Mouse (Mus musculus) kidney, embryonic 14.5 days (tissue): ENCODE data around the gene Btbd8. TPM values are rescaled to one million over a fixed set of nuclear protein-coding genes. Genes with fewer than 3 reads are reported as not detected.

Source experiments
- ATAC-seq: fragments of 200-750 bp; cut with Nextera tagmentation; 2 replicates; pipeline ENCODE4 v1.8.0; 2017; ENCODE audit warnings: moderate number of reproducible peaks, mild to moderate bottlenecking, moderate TSS enrichment, moderate library complexity; ENCODE audit not compliant: low FRiP score, low TSS enrichment
- H3K27ac ChIP-seq: fragments of 300-500 bp; sonication (generic); 2 replicates; pipeline ENCODE4 v1.5.1; 2014; ENCODE audit warnings: low read depth, mild to moderate bottlenecking, low read length, moderate library complexity, mixed read lengths
- H3K27me3 ChIP-seq: fragments of 300-500 bp; sonication (generic); 2 replicates; pipeline ENCODE4 v1.6.1; 2014; ENCODE audit warnings: mild to moderate bottlenecking, low read length; ENCODE audit not compliant: control insufficient read depth, insufficient read depth
- H3K36me3 ChIP-seq: fragments of 300-500 bp; sonication (generic); 2 replicates; pipeline ENCODE4 v1.6.1; 2014; ENCODE audit warnings: low read length, mixed read lengths; ENCODE audit not compliant: control insufficient read depth, insufficient read depth
- H3K4me1 ChIP-seq: fragments of 300-500 bp; sonication (generic); 2 replicates; pipeline ENCODE4 v1.6.1; 2014; ENCODE audit warnings: low read length, mixed read lengths; ENCODE audit not compliant: control insufficient read depth, insufficient read depth
- H3K4me2 ChIP-seq: fragments of 300-500 bp; sonication (generic); replicated peaks from 2 replicates; pipeline ENCODE4 v1.6.1; 2014; ENCODE audit warnings: low read depth, mild to moderate bottlenecking, low read length
- H3K4me3 ChIP-seq: fragments of 300-500 bp; sonication (generic); 2 replicates; pipeline ENCODE4 v1.5.1; 2014; ENCODE audit warnings: mild to moderate bottlenecking, low read length
- H3K9ac ChIP-seq: fragments of 300-500 bp; sonication (generic); 2 replicates; pipeline ENCODE4 v1.6.1; 2014; ENCODE audit warnings: low read depth, mild to moderate bottlenecking, low read length, moderate library complexity
- H3K9me3 ChIP-seq: fragments of 300-500 bp; sonication (generic); 2 replicates; pipeline ENCODE4 v1.6.1; 2016; ENCODE audit warnings: low read length; ENCODE audit not compliant: control insufficient read depth
- WGBS: fragments of 180-500 bp; shearing (Covaris S2); extraction: QIAGEN DNeasy Blood & Tissue Kit; methylation state at CpG from one replicate; pipeline ENCODE4 v1.1.7; 2014; 5-methylcytosine and 5-hydroxymethylcytosine counted together
- polyA plus RNA-seq: library from polyadenylated mRNA; unstranded; fragments of >200 nt; fragmentation: Nextera tagmentation; extraction: Ambion mirVana; gene quantifications from 2 replicates; pipeline ENCODE4 v1.2.1, GENCODE M21; 2014

Btbd8 gene
- polyA plus RNA-seq, 1 experiment from 2014 or later: 4.1 TPM

DNA sequence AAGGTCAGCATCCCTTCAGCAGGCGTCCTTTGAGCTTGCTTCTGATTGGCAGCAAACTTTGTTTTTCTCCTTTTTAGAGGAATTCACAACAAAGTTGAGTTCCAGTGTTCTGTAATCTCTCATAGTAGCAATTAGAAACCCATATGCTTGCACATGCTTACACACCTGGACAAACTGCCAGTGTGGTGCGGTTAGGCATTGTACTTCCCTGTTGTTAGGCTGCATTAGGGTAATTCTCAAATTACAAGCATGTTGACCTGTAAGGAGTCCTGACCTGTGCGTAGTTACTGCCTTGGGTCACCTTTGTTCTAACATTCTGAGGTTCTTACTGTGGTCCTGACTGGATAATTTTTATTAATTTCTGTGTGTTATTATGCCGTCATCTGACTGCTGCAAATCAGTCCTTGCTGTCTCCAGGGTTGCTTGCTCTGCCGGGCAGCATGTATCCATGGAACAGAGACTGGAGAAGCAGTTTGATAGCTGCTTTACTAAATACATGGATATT, 61.1 kb downstream of the Btbd8 start:
- WGBS: 64% methylated on average over 5 of the region's 5 CpGs
- Histone ChIP-seq H3K27ac (no peak overlapping the region), H3K27me3 (no peaks in the 10 kb centered on the region), H3K9ac (no peak overlapping the region), H3K9me3 (0 out of 2 replicates have a peak, but pooled peaks cover 2% of the 10 kb centered on the region), H3K4me2 (no peak overlapping the region), H3K4me1 (no peaks in the 10 kb centered on the region), H3K4me3 (no peak overlapping the region), H3K36me3 (no peaks in the 10 kb centered on the region)
- no peak for ATAC-seq

- Histone ChIP-seq H3K9ac (no peak overlapping the region), H3K4me2 (no peak overlapping the region), H3K27ac (no peak overlapping the region), H3K27me3 (no peaks in the 10 kb centered on the region), H3K9me3 (no peaks in the 10 kb centered on the region), H3K36me3 (no peaks in the 10 kb centered on the region), H3K4me3 (no peak overlapping the region), H3K4me1 (no peaks in the 10 kb centered on the region)
- no peak for ATAC-seq
- WGBS: 90% methylated on average over 5 of the region's 5 CpGs
These were observed 62.2 kb downstream of the Btbd8 start for GRCm38 (mm10) chr5:107499891-107500535.

DNA sequence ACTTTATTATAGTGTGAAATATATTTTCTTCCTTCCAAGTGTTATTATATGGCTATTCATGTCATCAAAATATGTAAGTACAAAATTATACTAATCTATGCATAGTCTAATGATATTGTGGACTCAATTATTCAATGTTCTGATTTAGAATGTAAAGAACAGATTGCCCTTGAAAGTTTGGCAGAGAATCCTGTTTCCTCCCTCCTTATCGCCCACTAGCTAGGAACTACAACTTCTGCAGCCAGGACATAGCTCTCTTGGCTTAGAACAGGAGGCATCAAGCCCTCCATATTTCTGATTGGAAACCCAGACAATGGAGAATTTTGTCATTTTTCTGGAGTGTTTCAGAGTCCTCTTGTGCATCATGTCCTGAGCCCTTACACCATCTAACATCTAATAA, 62.9 kb downstream of the Btbd8 start:
- H3K9me3 ChIP-seq: no peaks in the 10 kb centered on the region
- WGBS: 95% methylated on average over 1 of the region's 1 CpGs
- no peak overlapping the region for H3K27ac ChIP-seq

GRCm38 (mm10) chr5:107507321-107507720, 69.5 kb downstream of the Btbd8 start, which contains the start of gene Gm42669:
TSS of gene Gm42669 (plus strand) at chr5:107507621.
- ATAC-seq: no peak
- no peaks in the 10 kb centered on the region for H3K27me3 ChIP-seq
- WGBS: 61% methylated on average over 4 of the region's 4 CpGs

More for the DNA sequence above, 62.9 kb downstream of the Btbd8 start:
- Histone ChIP-seq H3K27me3 (no peaks in the 10 kb centered on the region), H3K9ac (no peak overlapping the region), H3K4me2 (no peak overlapping the region), H3K4me1 (no peaks in the 10 kb centered on the region), H3K4me3 (no peak overlapping the region), H3K36me3 (no peaks in the 10 kb centered on the region)
- no peak for ATAC-seq

GRCm38 (mm10) chr5:107510503-107510902, 72.7 kb downstream of the Btbd8 start:
- Histone ChIP-seq H3K4me3 (no peak overlapping the region), H3K9me3 (no peaks in the 10 kb centered on the region), H3K27ac (no peak overlapping the region), H3K4me2 (no peak overlapping the region), H3K27me3 (no peaks in the 10 kb centered on the region), H3K9ac (no peak overlapping the region), H3K36me3 (no peaks in the 10 kb centered on the region), H3K4me1 (no peaks in the 10 kb centered on the region)
- 90% methylated on average over 10 of the region's 10 CpGs for WGBS
- ATAC-seq: no peak

More at GRCm38 (mm10) chr5:107507321-107507720, 69.5 kb downstream of the Btbd8 start, which contains the start of gene Gm42669:
- Histone ChIP-seq H3K9me3 (no peaks in the 10 kb centered on the region), H3K4me1 (no peaks in the 10 kb centered on the region), H3K27ac (no peak within 1 kb of the TSS), H3K4me3 (no peak within 1 kb of the TSS), H3K4me2 (no peak within 1 kb of the TSS), H3K9ac (no peak within 1 kb of the TSS), H3K36me3 (no peaks in the 10 kb centered on the region)

DNA sequence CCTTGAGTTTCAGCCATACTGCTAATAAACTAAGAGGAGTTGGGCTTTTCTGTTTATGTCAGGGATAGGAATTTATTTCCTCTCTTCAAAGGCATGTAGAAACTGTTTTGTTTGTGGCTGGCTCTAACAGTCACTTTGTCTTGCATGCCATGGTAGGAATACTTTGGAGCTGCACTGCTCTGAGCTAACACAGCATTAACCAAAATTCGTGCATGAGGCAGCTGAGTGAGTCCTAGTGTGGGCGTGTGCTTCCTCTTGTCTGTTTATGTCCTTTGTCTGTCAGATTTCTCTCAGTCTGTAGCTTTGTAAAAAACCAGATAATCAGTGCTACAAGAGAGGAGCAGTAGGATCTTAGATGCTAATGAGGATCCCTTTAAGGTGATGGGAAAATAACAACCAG, 73.5 kb downstream of the Btbd8 start:
- WGBS: 64% methylated on average over 2 of the region's 2 CpGs
- Histone ChIP-seq H3K9me3 (no peaks in the 10 kb centered on the region), H3K4me3 (no peak overlapping the region), H3K27me3 (no peaks in the 10 kb centered on the region), H3K36me3 (no peaks in the 10 kb centered on the region), H3K4me1 (no peaks in the 10 kb centered on the region), H3K27ac (no peak overlapping the region), H3K4me2 (no peak overlapping the region), H3K9ac (no peak overlapping the region)
- ATAC-seq: no peak

GRCm38 (mm10) chr5:107513583-107513982, 75.8 kb downstream of the Btbd8 start:
- ATAC-seq: 0 out of 2 replicates have a peak, but pooled peaks have one; percentile 9
- no peak overlapping the region for H3K4me3 ChIP-seq
- no peak overlapping the region for H3K4me2 ChIP-seq
- no peaks in the 10 kb centered on the region for H3K36me3 ChIP-seq
- no peaks in the 10 kb centered on the region for H3K4me1 ChIP-seq
- H3K9ac ChIP-seq: no peak overlapping the region
- 59% methylated on average over 7 of the region's 7 CpGs for WGBS
- H3K9me3 ChIP-seq: no peaks in the 10 kb centered on the region
- H3K27me3 ChIP-seq: no peaks in the 10 kb centered on the region
- H3K27ac ChIP-seq: no peak overlapping the region

- no peak overlapping the region for H3K27ac ChIP-seq
- no peaks in the 10 kb centered on the region for H3K9me3 ChIP-seq
- H3K4me2 ChIP-seq: no peak overlapping the region
- H3K9ac ChIP-seq: no peak overlapping the region
- no peak overlapping the region for H3K4me3 ChIP-seq
- ATAC-seq: no peak
- H3K36me3 ChIP-seq: no peaks in the 10 kb centered on the region
- 95% methylated on average over 3 of the region's 3 CpGs for WGBS
- no peaks in the 10 kb centered on the region for H3K4me1 ChIP-seq
- H3K27me3 ChIP-seq: no peaks in the 10 kb centered on the region
These were observed 77.7 kb downstream of the Btbd8 start for GRCm38 (mm10) chr5:107515453-107515852.

DNA sequence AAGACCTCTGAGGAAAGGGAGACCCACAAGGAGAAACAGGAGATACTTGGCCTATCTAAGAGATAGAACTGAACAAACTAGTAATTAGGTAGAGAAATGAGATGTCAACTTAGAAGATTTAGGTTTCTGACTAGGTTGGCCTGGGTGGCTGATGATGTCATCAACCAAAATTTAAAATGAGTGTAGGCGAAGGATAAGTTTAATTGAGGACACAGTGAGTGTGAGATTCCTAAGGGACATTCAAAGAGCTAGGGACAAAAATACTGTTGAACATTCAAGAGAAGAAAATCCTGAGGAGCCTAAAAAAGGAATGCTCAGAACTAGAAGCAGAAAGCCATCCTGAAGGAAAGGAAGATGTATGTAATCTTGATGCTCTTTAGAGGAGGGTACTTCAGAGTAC, 78.3 kb downstream of the Btbd8 start:
- Histone ChIP-seq H3K9me3 (no peaks in the 10 kb centered on the region), H3K4me1 (no peaks in the 10 kb centered on the region), H3K36me3 (no peaks in the 10 kb centered on the region), H3K4me3 (no peak overlapping the region), H3K27ac (no peak overlapping the region), H3K4me2 (no peak overlapping the region), H3K27me3 (no peaks in the 10 kb centered on the region), H3K9ac (no peak overlapping the region)
- WGBS: 79% methylated on average over 1 of the region's 1 CpGs
- ATAC-seq: no peak
